Mouse (Mus musculus): ENCODE measurements at regions not wholly inside any gene's neighbourhood (a gene's known extent, or its start where the extent isn't known, plus 50 kb on each side); places are given as distances from the start of the nearest gene placed in this dataset.

GRCm38 (mm10) chr17:80796386-80796785 lies 68.1 kb upstream of the Map4k3 start:
- TF ChIP-seq CTCF (IDR thresholded peaks at IDR 0.05; ENCODE audit: extremely low read depth, insufficient read length, insufficient replicate concordance, low read depth, low read length): no peak
- no peak for TF ChIP-seq POLR2A (IDR thresholded peaks at IDR 0.05; ENCODE audit: low read depth, low read length)

All from small intestine, adult 2 months (tissue).